8 mouse cellular contexts compared by ENCODE assay signal in the genomic region with DNA sequence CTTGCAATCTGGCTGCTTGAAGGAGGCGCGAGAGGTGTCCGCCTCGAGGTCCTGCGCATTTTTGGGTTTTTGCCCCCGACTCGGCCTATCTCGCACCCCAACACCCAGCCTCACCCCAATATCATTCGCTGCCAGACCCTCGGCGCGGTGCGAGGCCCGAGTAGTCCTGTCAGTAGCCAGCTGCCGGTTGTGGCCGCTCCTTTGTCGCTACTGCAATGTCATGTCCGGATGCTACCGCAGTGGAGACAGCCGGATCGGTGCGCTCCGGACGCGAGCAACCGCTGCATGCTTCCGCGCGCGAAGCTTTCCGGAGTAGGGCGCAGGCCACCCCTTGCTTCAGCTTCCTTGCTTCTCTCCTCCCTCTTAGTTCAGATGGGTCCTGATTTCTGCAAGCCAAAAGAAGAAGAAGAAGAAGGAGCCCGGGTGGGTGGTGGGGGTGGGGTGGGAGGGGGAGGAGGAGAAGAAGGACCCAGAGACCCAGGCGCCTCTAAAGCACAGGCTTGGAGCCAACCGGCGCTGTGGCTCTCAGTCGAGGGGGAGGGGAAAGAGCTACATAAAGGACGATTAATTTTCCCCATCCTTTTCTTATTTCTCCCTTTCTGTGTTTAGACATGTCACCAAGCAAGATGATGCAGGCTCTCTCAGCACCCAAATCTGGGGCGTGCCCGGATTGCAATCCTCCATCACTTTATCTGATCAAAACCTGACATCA. TPM values are rescaled to one million over a fixed set of nuclear protein-coding genes. Genes with fewer than 3 reads are reported as not detected.
DNase-seq lines count a peak whose midpoint lies in the region; ATAC-seq and TF ChIP-seq lines count a peak whose summit lies in the region.

No protein-coding gene starts in this region.

- peaks cover 10% of the 10 kb centered on the region for H3K4me1 ChIP-seq in forebrain, embryonic 14.5 days (ENCODE audit: control insufficient read depth, insufficient read depth, low read length)

- no peaks in the 10 kb centered on the region for H3K27me3 ChIP-seq in forebrain, embryonic 14.5 days (replicated peaks; ENCODE audit: control insufficient read depth, insufficient read depth, low read length)

- H3K9ac ChIP-seq in forebrain, embryonic 14.5 days (ENCODE audit: low read length) = peak overlapping the region; percentile 97

- peaks cover 5% of the 10 kb centered on the region; the same call in 1 of the 2 replicates for H3K36me3 ChIP-seq in forebrain, embryonic 14.5 days (ENCODE audit: control insufficient read depth, insufficient read depth, low read length)

- H3K4me2 ChIP-seq in forebrain, embryonic 14.5 days (ENCODE audit: low read length) = peak overlapping the region; percentile 62

- TF ChIP-seq CTCF in left cerebral cortex, adult 2 months (IDR thresholded peaks at IDR 0.05) = no peak

- peak; percentile 26 for DNase-seq in CD4-positive helper T cell, adult 2 months (ENCODE audit: low read depth, low spot score)
- DNase-seq in cerebellum, adult 18-20 months = peak; percentile 29 to 56
- peak; percentile 74 for DNase-seq in forebrain, embryonic 14.5 days (ENCODE audit: low spot score)
- DNase-seq in heart, postnatal 36 days = peak; percentile 57 to 62
- DNase-seq in left cerebral cortex, adult 2 months (ENCODE audit: extremely low spot score in 1 of 2, low spot score in 2 of 2) = peak; percentile 48 to 58
- peak; percentile 59 for DNase-seq in lung, postnatal 36 days
- DNase-seq in retina, postnatal 1 day = peak; percentile 70
- DNase-seq in thymus, postnatal 36 days = peak; percentile 42 to 55

- no peaks in the 10 kb centered on the region for H3K9me3 ChIP-seq in forebrain, embryonic 14.5 days (replicated peaks; ENCODE audit: control insufficient read depth, low read length)

- H3K4me3 ChIP-seq in forebrain, embryonic 14.5 days (ENCODE audit: low read depth, low read length) = peak overlapping the region; percentile 78
- peak overlapping the region; percentile 95 for H3K4me3 ChIP-seq in left cerebral cortex, adult 2 months

- ATAC-seq in forebrain, embryonic 14.5 days = peak; percentile 42

- intact Hi-C loops in heart, postnatal 36 days (cut with DNase I) = loop anchor here (2.0 kb wide), 1 partner anchor 59 kb away; no protein-coding TSS in a partner anchor
- intact Hi-C loops in left cerebral cortex, adult 2 months (cut with DNase I) = loop anchor here (10.0 kb wide), 3 partner anchors 57 to 597 kb away; no protein-coding TSS in a partner anchor

- WGBS in forebrain, embryonic 14.5 days = under 1% methylated on average over 39 of the region's 40 CpGs

- peak overlapping the region; percentile 95 for H3K27ac ChIP-seq in forebrain, embryonic 14.5 days (ENCODE audit: low read depth, low read length)
- peak overlapping the region; percentile 86 for H3K27ac ChIP-seq in left cerebral cortex, adult 2 months

RNA-seq across cellular contexts. Expression of a gene that starts 1.1 kb away (rescaled TPM):
- polyA plus RNA-seq in forebrain, embryonic 14.5 days (2014; fragmentation: Nextera tagmentation; extraction: Ambion mirVana) = 45.3 and 58.8 TPM in 2 replicates
- total RNA-seq in heart, postnatal 36 days (2021) = 10 to 100 TPM; 11.9 to 12.2 TPM
- 10 to 100 TPM; 81.4 to 82.2 TPM for total RNA-seq in left cerebral cortex, adult 2 months (2021)

Comparison
In these comparisons a context has a peak if more than half of its experiments do, and no peak if none do; other contexts are left out.
1. Peak in every context shown above with its lines: DNase-seq, ATAC-seq, H3K4me3 ChIP-seq and H3K27ac ChIP-seq.
2. RNA of a gene that starts 1.1 kb away (total RNA-seq): 81.4 to 82.2 TPM in left cerebral cortex, adult 2 months; 11.9 to 12.2 TPM in heart, postnatal 36 days; every median in the first group is over 4 times any median in the second.